Mouse (Mus musculus) midbrain, postnatal 0 days (tissue): ENCODE results near the gene Ide. TPM values are rescaled to one million over a fixed set of nuclear protein-coding genes. Genes with fewer than 3 reads are reported as not detected.

Experiments
- ATAC-seq: fragments of 200-750 bp; cut with Nextera tagmentation; 2 replicates; pipeline ENCODE4 v1.8.0; 2017; ENCODE audit warnings: moderate number of reproducible peaks, mild to moderate bottlenecking, moderate TSS enrichment, moderate library complexity; ENCODE audit not compliant: low FRiP score
- DNase-seq: peaks from one replicate; pipeline ENCODE4 v3.0.0-alpha.2; 2015; ENCODE audit warnings: low spot score
- H3K27ac ChIP-seq: fragments of 300-500 bp; sonication (generic); 2 replicates; pipeline ENCODE4 v1.5.1; 2014; ENCODE audit warnings: low read depth, mild to moderate bottlenecking, low read length, mixed read lengths
- H3K27me3 ChIP-seq: fragments of 300-500 bp; sonication (generic); 2 replicates; pipeline ENCODE4 v1.6.1; 2014; ENCODE audit warnings: low read length, control low read depth, mixed read lengths; ENCODE audit not compliant: insufficient read depth
- H3K36me3 ChIP-seq: fragments of 300-500 bp; sonication (generic); 2 replicates; pipeline ENCODE4 v1.6.1; 2014; ENCODE audit warnings: low read length, control low read depth, mixed read lengths; ENCODE audit not compliant: insufficient read depth
- H3K4me1 ChIP-seq: fragments of 300-500 bp; sonication (generic); 2 replicates; pipeline ENCODE4 v1.6.1; 2014; ENCODE audit warnings: mild to moderate bottlenecking, control low read depth, antibody characterized with exemption, low read length, mixed read lengths; ENCODE audit not compliant: insufficient read depth
- H3K4me2 ChIP-seq: fragments of 300-500 bp; sonication (generic); 2 replicates; pipeline ENCODE4 v1.6.1; 2014; ENCODE audit warnings: low read depth, mild to moderate bottlenecking, low read length, mixed read lengths; ENCODE audit not compliant: poor library complexity, severe bottlenecking
- H3K4me3 ChIP-seq: fragments of 300-500 bp; sonication (generic); 2 replicates; pipeline ENCODE4 v1.5.1; 2014; ENCODE audit warnings: low read depth, mild to moderate bottlenecking, low read length, moderate library complexity
- H3K9ac ChIP-seq: fragments of 300-500 bp; sonication (generic); replicated peaks from 2 replicates; pipeline ENCODE4 v1.6.1; 2014; ENCODE audit warnings: mild to moderate bottlenecking, low read length, moderate library complexity, mixed read lengths; ENCODE audit not compliant: poor library complexity, severe bottlenecking
- H3K9me3 ChIP-seq: fragments of 300-500 bp; sonication (generic); 2 replicates; pipeline ENCODE4 v1.6.1; 2016; ENCODE audit warnings: low read length, control low read depth
- CTCF ChIP-seq: IDR thresholded peaks from 2 replicates; pipeline ENCODE4 v1.5.1; 2016; ENCODE audit warnings: antibody characterized with exemption, mild to moderate bottlenecking
- WGBS: fragments of 180-500 bp; shearing (Covaris S2); extraction: QIAGEN DNeasy Blood & Tissue Kit; methylation state at CpG from one replicate; pipeline ENCODE4 v1.1.7; 2014; 5-methylcytosine and 5-hydroxymethylcytosine counted together
- polyA plus RNA-seq: library from polyadenylated mRNA; unstranded; fragments of >200 nt; fragmentation: Nextera tagmentation; extraction: Ambion mirVana; gene quantifications from 2 replicates; pipeline ENCODE4 v1.2.1, GENCODE M21; 2015
- total RNA-seq: library from RNA; depleted of rRNA; stranded (reverse); fragments of >200 nt; gene quantifications from 2 replicates; pipeline ENCODE4 v1.2.3, GENCODE M21; 2014

The Ide gene
- total and polyA plus RNA-seq, 2 experiments from 2014 or later: 32.5 to 36.2 TPM

GRCm38 (mm10) chr19:37327216-37327615 lies 10.4 kb downstream of the Ide start:
- Histone ChIP-seq H3K4me1 (no peaks in the 10 kb centered on the region), H3K9me3 (no peaks in the 10 kb centered on the region), H3K9ac (no peak overlapping the region), H3K4me3 (no peak overlapping the region), H3K27me3 (no peaks in the 10 kb centered on the region), H3K36me3 (peaks cover 10% of the 10 kb centered on the region; the same call in 1 of the 2 replicates), H3K27ac (no peak overlapping the region), H3K4me2 (no peak overlapping the region)
- TF ChIP-seq CTCF: no peak
- 73% methylated on average over 5 of the region's 5 CpGs for WGBS
- peak; percentile 28 for DNase-seq
- ATAC-seq: no peak

GRCm38 (mm10) chr19:37323566-37323965 lies 14.1 kb downstream of the Ide start:
- 94% methylated on average over 3 of the region's 3 CpGs for WGBS
- ATAC-seq: no peak
- no peaks in the 10 kb centered on the region for H3K9me3 ChIP-seq

GRCm38 (mm10) chr19:37320802-37321619 lies 16.6 kb downstream of the Ide start:
- H3K4me2 ChIP-seq: no peak overlapping the region
- H3K36me3 ChIP-seq: peaks cover 16% of the 10 kb centered on the region; the same call in 1 of the 2 replicates
- H3K27ac ChIP-seq: no peak overlapping the region
- DNase-seq: no peak
- no peaks in the 10 kb centered on the region for H3K4me1 ChIP-seq
- H3K9ac ChIP-seq: no peak overlapping the region
- no peak for TF ChIP-seq CTCF
- no peak for ATAC-seq
- no peaks in the 10 kb centered on the region for H3K27me3 ChIP-seq
- 90% methylated on average over 16 of the region's 16 CpGs for WGBS
- H3K4me3 ChIP-seq: no peak overlapping the region
- no peaks in the 10 kb centered on the region for H3K9me3 ChIP-seq

More at GRCm38 (mm10) chr19:37323566-37323965, 14.1 kb downstream of the Ide start:
- Histone ChIP-seq H3K27ac (no peak overlapping the region), H3K4me3 (no peak overlapping the region), H3K4me2 (no peak overlapping the region), H3K4me1 (no peaks in the 10 kb centered on the region), H3K9ac (no peak overlapping the region), H3K27me3 (no peaks in the 10 kb centered on the region), H3K36me3 (peaks cover 5% of the 10 kb centered on the region; the same call in 1 of the 2 replicates)
- no peak for DNase-seq
- no peak for TF ChIP-seq CTCF

- ATAC-seq (no peak), DNase-seq (no peak)
- 88% methylated on average over 4 of the region's 4 CpGs for WGBS
These were observed 20.3 kb downstream of the Ide start for GRCm38 (mm10) chr19:37317359-37317758.

GRCm38 (mm10) chr19:37315091-37315490 lies 22.6 kb downstream of the Ide start:
- Histone ChIP-seq H3K9ac (no peak overlapping the region), H3K9me3 (no peaks in the 10 kb centered on the region), H3K36me3 (peaks cover 42% of the 10 kb centered on the region), H3K27ac (no peak overlapping the region), H3K27me3 (no peaks in the 10 kb centered on the region), H3K4me1 (no peaks in the 10 kb centered on the region), H3K4me2 (no peak overlapping the region), H3K4me3 (no peak overlapping the region)
- 82% methylated on average over 9 of the region's 9 CpGs for WGBS
- TF ChIP-seq CTCF: no peak
- peak; percentile 9 for DNase-seq
- no peak for ATAC-seq

More at GRCm38 (mm10) chr19:37317359-37317758, 20.3 kb downstream of the Ide start:
- Histone ChIP-seq H3K9ac (no peak overlapping the region), H3K36me3 (peaks cover 34% of the 10 kb centered on the region), H3K4me1 (no peaks in the 10 kb centered on the region), H3K27me3 (no peaks in the 10 kb centered on the region), H3K9me3 (no peaks in the 10 kb centered on the region), H3K4me3 (no peak overlapping the region), H3K27ac (no peak overlapping the region), H3K4me2 (no peak overlapping the region)
- no peak for TF ChIP-seq CTCF

- Histone ChIP-seq H3K27me3 (no peaks in the 10 kb centered on the region), H3K36me3 (peaks cover 42% of the 10 kb centered on the region), H3K4me2 (no peak overlapping the region), H3K4me1 (no peaks in the 10 kb centered on the region), H3K4me3 (no peak overlapping the region), H3K9ac (no peak overlapping the region), H3K27ac (no peak overlapping the region), H3K9me3 (no peaks in the 10 kb centered on the region)
- DNase-seq: no peak
- TF ChIP-seq CTCF: no peak
- 93% methylated on average over 6 of the region's 6 CpGs for WGBS
- ATAC-seq: no peak
These were observed 26.2 kb downstream of the Ide start for GRCm38 (mm10) chr19:37311426-37311825.
